Mouse (Mus musculus) embryonic fibroblast, embryonic 13.5 days (primary cell): ENCODE measurements at regions not wholly inside any gene's neighbourhood (a gene's known extent, or its start where the extent isn't known, plus 50 kb on each side); places are given as distances from the start of the nearest gene placed in this dataset.

Source experiments
- H3K27ac ChIP-seq: 2 replicates; pipeline ENCODE4 v1.5.1; 2012; ENCODE audit warnings: low read length, control low read depth, inconsistent platforms; ENCODE audit not compliant: insufficient read depth
- H3K4me1 ChIP-seq: 2 replicates; pipeline ENCODE4 v1.6.1; 2011; ENCODE audit warnings: low read length; ENCODE audit not compliant: control insufficient read depth, insufficient read depth
- H3K4me3 ChIP-seq: 2 replicates; pipeline ENCODE4 v1.5.1; 2011; ENCODE audit warnings: mild to moderate bottlenecking, control low read depth, low read length; ENCODE audit not compliant: insufficient read depth
- CTCF ChIP-seq: IDR thresholded peaks from 2 replicates; pipeline ENCODE4 v1.5.1; 2011; ENCODE audit warnings: mild to moderate bottlenecking, control low read depth, low read length, moderate library complexity, borderline replicate concordance; ENCODE audit not compliant: insufficient read depth
- POLR2A ChIP-seq: IDR thresholded peaks from 2 replicates; pipeline ENCODE4 v1.6.1; 2011; ENCODE audit warnings: low read depth, mild to moderate bottlenecking, control low read depth, low read length, moderate library complexity

DNA sequence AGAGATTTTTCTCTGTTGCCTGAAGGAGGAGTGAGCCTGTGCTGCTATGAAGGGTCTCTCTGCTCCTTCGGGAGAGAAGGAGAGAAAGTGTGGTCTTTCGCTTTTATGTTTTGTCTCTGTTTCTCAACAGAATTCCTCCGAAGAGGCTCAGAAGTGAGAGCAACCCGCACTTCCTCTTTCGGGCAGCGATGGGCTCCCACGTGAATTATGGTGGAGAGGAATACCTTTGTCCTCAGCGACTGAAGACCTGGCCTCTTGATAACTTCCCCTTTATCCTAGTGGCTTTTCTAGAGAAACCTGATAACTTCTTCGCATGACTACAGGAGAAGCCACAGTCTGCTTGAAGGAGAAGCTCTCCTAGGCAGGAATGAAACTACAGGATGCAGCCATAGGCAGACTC, 216.4 kb downstream of the Bcl2l11 start:
- Histone ChIP-seq H3K4me3 (no peak overlapping the region), H3K4me1 (peaks cover 33% of the 10 kb centered on the region), H3K27ac (no peak overlapping the region)
- TF ChIP-seq POLR2A (no peak), CTCF (no peak)

DNA sequence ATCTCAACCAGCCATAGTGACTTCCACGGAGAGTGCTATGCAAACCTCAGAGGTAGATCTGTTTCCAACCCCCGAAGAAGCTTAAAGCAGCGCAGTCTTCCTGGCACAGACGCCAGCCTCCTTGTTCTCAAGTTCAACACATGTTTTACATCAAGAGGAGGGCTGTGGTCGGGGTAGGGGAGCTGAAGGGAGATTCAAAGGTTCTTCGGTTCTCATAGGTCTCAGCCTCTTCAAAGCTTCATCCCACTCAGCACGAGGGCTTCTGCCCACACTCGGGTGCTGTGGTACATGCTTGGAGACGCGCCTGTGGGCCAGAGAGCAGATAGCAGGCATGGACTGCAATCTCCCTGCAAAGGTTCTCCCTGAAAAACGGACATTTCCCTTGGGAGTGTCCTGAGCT, 219.7 kb downstream of the Bcl2l11 start:
- H3K4me3 ChIP-seq = no peak overlapping the region
- TF ChIP-seq POLR2A = no peak
- no peak for TF ChIP-seq CTCF
- no peak overlapping the region; the same call in 1 of the 2 replicates for H3K27ac ChIP-seq
- peaks cover 16% of the 10 kb centered on the region for H3K4me1 ChIP-seq

DNA sequence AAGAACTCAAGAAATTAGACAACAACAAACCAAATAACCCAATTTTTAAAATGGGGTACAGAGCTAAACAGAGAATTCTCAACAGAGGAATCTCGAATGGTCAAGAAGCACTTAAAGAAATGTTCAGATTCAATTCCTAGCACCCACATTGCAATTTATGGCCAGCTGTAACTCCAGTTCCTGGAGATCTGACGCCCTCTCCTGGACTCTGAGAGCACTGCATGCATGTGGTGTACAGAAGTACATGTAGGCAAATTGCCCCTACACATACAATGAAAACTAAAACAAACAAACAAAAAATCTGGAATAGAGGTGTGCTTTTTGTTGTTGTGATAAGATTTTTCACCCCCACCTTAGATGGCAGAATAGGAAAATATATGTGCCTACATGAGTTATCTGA, 222.7 kb downstream of the Bcl2l11 start:
- peaks cover 6% of the 10 kb centered on the region for H3K4me1 ChIP-seq
- no peak overlapping the region for H3K27ac ChIP-seq
- TF ChIP-seq POLR2A = no peak
- TF ChIP-seq CTCF = no peak
- no peak overlapping the region for H3K4me3 ChIP-seq

DNA sequence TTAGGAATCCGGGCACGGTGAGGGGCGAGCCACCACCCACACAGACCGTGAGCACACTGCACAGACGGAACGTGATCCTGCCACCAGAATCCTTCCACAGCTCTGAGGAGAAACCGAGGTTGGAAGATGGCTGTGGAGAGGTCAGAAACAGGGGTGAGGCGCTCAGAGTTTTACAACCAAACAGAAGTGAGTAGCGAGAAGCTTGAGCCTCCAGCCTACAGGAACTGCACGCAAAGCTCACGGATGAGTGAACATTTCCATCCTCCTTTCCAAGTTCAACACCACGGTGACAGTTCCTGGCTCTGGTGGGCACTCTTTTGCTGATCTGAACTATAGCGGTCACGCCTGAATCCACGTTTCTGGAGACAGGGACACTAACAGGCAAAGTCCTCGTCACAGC, 225.6 kb downstream of the Bcl2l11 start:
- TF ChIP-seq POLR2A (no peak), CTCF (no peak)

DNA sequence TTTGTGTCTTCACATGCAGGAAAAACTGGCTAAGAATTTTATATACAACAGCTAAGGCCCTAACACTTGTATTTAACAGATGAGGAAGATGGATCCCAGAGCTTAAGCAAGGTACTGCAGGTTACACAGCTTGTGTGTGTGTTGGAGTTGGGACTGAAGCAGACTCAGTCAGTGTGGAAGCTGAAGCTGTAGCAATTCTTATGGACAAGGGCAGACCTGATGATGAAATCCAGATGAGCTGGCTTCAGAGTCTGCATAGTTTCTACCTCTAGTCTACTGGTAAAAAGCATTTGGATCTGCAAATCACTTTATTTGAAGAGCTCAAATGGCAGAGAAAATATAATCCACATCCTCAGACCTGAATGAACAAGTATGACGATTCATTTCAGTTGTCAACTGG, 226.7 kb downstream of the Bcl2l11 start:
- TF ChIP-seq POLR2A = no peak
- TF ChIP-seq CTCF = no peak

More for the DNA sequence above, 225.6 kb downstream of the Bcl2l11 start:
- H3K27ac ChIP-seq = no peak overlapping the region
- H3K4me3 ChIP-seq = no peak overlapping the region
- peaks cover 3% of the 10 kb centered on the region for H3K4me1 ChIP-seq

DNA sequence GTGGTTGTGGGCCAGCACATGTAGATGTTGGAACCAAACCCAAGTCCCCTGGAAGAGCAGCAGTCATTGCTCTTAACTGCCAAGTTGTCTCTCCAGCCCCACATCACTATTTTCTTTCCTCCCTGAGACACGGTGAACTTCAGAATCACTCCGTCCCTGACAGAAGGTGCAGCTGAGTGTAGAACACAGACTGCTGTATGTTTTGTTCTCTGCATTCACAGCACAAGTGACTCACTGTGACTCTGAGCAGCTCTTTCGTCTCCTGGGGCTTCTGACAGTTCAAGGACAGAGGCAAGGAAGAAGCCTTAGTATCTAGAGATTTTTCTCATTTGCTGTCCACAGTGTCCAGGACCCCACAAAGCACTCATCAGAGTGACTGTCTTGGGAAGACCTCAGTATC, 227.6 kb downstream of the Bcl2l11 start:
- Histone ChIP-seq H3K4me3 (no peak overlapping the region), H3K27ac (0 out of 2 replicates have a peak overlapping the region, but pooled peaks have one; percentile 74), H3K4me1 (peaks cover 7% of the 10 kb centered on the region)
- TF ChIP-seq POLR2A (no peak), CTCF (no peak)

More for the DNA sequence above, 226.7 kb downstream of the Bcl2l11 start:
- Histone ChIP-seq H3K27ac (peak overlapping the region; percentile 74), H3K4me1 (peaks cover 3% of the 10 kb centered on the region), H3K4me3 (no peak overlapping the region)

DNA sequence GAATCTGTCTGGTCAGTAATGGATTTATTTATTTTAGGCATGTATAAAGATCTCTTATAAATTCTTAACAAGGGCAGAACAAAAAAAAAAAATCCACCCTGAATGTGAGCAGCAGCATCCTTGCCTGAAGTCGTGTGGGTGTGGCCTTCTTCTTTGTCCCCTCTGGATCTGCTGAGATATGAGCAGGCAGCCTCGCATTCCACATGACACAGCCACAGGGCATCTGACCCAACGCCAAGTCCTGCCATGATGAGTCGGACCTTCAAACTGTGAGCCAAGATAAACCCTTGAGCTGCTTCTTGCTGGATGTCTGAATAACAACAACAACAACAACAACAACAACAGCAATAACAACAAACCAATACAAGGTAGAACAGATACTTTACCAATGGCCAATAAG, 230.5 kb downstream of the Bcl2l11 start:
- Histone ChIP-seq H3K4me1 (peaks cover 7% of the 10 kb centered on the region), H3K27ac (no peak overlapping the region), H3K4me3 (no peak overlapping the region)
- no peak for TF ChIP-seq POLR2A
- TF ChIP-seq CTCF = no peak

DNA sequence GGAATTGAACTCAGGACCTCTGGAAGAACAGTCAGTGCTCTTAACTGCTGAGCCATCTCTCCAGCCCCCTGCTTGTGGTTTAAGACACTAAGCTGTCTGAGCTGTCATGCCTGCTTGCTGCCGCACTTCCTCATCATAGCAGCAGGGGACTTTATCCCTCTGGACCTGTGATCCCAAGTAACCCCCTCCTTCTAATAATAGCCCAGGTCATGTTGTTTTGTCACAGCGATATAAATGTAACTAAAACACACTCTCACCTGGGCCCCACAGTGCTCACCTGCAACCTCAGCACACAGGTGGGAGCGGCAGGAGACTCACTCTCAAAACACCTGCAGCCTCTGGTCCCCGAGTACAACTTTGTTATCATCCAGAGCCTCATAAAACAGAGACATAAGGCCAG, 231.9 kb upstream of the Spdye4c start:
- Histone ChIP-seq H3K27ac (no peak overlapping the region), H3K4me1 (peaks cover 6% of the 10 kb centered on the region), H3K4me3 (no peak overlapping the region)
- TF ChIP-seq CTCF (no peak), POLR2A (no peak)

DNA sequence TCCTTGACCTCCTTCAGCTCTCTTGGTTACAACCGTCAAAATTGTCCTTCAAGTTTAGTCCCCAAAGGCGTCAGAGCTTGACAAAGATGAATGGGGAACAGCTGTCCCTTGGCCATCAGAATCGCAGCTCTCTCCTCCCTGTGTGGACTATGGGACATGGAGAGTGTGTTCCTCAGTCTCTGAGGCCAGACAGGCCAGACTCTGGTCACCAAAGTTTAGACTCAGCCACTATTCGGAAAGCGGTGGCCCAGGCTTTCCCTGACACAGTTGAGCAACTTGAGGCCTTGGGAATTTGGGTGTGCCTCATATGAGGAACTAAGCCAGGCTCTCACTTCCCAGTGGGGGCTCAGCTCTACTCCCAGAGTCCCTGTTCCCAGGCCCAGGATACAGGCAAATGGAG, 230.5 kb upstream of the Spdye4c start:
- Histone ChIP-seq H3K4me3 (no peak overlapping the region), H3K4me1 (peaks cover 16% of the 10 kb centered on the region), H3K27ac (no peak overlapping the region)
- no peak for TF ChIP-seq CTCF
- TF ChIP-seq POLR2A = no peak

DNA sequence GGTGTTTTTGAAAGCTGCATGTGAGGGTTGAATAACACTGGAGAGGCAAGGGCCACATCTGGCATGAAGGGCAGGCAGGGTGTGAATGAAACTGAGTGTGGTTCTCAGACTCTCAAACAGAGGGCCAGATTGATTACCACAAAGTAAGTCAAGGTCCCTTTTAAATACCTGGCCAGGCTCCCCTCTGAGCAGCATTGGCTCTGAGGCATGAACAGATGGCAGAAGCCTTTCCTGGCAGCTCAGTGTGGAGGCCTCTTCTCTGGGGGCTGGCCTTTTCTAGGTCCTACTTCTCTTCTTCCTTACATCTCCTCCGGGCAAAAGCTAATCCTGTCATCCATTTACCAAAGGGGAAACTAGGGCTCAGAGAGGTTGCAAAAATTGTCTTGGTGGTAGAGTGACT, 229.6 kb upstream of the Spdye4c start:
- no peak overlapping the region for H3K27ac ChIP-seq

DNA sequence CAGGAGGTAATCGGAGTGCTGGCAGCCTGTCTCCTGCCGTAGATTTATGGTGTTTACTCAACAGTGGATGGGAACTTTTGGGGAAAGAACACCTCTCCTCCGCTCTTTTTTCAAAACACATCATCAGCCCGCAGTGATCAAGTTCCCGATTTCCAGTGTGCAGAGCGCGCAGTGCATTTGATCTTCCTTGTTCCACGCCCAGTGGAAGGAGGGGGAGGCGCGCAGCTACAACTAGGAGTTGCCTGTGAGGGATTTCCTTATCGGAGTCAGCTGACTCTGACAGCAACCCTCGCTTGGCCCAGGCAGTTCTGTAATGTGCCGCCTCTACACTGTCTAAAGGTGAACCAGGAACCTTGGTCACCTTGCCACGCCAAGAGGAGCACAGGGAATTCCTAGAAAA, 226.8 kb upstream of the Spdye4c start:
- H3K4me3 ChIP-seq = no peak overlapping the region
- H3K27ac ChIP-seq = no peak overlapping the region
- TF ChIP-seq POLR2A (no peak), CTCF (no peak)
- H3K4me1 ChIP-seq = peaks cover 16% of the 10 kb centered on the region

More for the DNA sequence above, 229.6 kb upstream of the Spdye4c start:
- Histone ChIP-seq H3K4me1 (peaks cover 17% of the 10 kb centered on the region), H3K4me3 (no peak overlapping the region)
- TF ChIP-seq CTCF = no peak
- TF ChIP-seq POLR2A = no peak
